Mouse (Mus musculus): Measurements from ENCODE around the gene Atg9b.
"Not testable (repeated sequence)": the region's sequence is repeated elsewhere in the genome, so short reads cannot be mapped to it uniquely, and the experiment has no call there.

Atg9b gene

DNA sequence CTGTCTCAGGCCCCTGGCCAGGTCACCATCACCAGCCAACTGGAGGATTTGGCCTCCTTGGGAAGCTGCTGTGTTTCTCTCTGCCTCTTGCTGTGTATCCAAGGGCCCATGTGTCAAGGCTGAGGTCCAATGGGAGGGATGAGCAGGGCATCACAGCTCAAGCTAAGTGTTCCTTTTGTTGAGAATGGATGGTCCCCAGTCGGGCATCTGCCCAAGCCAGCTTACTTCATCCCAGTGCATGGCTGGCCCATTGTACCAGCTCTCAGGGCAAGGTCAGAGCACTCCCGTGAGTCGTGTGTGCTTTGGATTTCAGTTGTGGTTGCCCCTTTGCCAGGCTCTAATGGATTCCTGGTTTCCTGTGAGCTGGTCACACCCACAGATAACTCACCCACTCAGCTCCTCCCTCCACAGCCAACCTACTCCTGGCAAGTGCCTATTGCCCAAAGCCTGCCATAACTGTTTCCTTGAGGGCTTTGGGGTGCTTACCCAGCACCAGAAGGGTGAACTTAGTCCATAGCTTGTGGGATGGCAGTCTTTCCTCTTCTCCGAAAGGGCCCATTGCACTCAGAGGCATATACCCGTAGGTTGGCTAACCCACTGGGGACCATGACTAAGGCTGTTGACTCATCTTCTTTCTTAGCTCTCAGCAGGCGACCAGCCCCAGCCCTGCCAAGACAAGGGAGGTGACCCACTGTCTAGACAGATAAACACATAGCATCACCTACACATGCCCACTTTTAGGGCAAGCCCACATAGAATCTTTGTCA is 12.8 kb upstream of the Atg9b start:
- DNase-seq = no peak

- DNase-seq = no peak
Measured at GRCm38 (mm10) chr5:24401969-24402368, 10.0 kb upstream of the Atg9b start.

- no peak for DNase-seq
Measured at GRCm38 (mm10) chr5:24400911-24401605, 9.1 kb upstream of the Atg9b start.

DNA sequence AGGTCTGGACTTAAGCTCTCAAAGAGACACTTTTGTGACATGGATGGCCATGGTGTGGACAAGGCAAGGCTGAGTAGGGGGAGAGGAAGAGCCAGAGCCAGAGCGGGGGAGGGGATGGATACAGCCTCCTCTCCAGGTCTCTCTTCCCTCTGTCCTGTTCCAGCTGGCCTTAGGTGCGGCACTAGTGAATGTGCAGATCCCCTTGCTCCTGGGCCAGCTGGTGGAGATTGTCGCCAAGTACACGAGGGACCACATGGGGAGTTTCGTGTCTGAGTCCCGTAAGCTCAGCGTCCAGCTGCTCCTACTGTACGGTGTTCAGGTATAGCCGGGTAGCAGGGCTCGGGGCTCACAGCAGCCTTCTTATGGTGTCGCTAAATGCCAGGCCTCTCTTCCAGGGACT is 8.4 kb upstream of the Atg9b start:
- DNase-seq = no peak

DNA sequence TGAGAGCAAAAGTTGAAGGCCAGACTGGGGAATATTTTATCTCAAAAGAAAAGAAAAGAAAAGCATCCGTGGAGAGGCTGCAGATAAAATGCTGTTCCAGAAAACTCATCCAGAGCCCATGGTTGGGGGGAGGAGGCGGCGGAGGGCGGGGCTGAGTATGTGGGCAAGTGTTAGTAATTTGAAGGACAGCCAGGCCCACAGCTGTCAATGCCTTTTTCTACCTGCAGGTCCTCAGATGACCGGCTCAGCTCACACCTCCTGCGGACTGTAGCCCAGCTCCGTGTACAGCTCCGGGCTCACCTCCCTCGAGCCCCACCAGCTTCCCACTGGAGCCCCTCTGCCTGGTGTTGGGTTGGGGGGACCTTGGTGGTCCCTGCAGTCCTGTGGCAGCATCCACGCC is 7.7 kb upstream of the Atg9b start:
- DNase-seq = no peak

- DNase-seq = not testable (repeated sequence)
Measured at GRCm38 (mm10) chr5:24396254-24396653, 4.3 kb upstream of the Atg9b start.

GRCm38 (mm10) chr5:24394165-24394894 is 2.4 kb upstream of the Atg9b start:
- DNase-seq = peak; percentile 94

GRCm38 (mm10) chr5:24393392-24393997 is 1.6 kb upstream of the Atg9b start, which contains the start of gene Abcb8:
Abcb8 (plus strand) TSS chr5:24393663.
- DNase-seq = peak; percentile 75

- DNase-seq = no peak
Measured at GRCm38 (mm10) chr5:24392724-24393123, 781 bp upstream of the Atg9b start.

- no peak for DNase-seq
Measured at GRCm38 (mm10) chr5:24389658-24390020, 2.3 kb downstream of the Atg9b start.

DNA sequence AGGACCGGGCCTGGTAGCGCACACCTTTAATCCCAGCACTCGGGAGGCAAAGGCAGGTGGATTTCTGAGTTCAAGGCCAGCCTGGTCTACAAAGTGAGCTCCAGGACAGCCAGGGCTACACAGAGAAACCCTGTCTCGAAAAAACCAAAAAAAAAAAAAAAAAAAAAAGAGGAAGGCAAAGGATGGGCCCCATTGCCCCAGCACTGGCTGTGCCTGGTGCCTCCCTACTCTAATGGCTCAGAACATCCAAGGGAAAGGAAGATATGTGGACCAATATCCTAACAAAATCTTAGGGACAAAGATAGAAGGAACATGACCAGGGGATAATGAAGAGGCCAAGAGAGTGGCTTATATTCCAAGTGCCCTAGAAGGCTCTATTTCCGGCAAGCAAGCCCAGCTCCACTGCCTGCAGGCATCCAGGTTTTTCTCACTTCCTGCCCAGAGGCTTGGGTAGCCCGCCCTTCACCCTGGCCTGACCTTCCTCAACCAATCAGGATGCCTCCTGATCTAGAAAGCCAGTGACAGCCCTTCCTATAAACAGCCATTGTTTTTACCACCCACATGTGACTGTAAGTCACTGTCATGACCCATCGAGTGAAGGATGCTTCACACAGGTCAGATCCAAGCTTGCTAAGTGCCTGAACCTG is 2.8 kb downstream of the Atg9b start:
- no peak for DNase-seq

GRCm38 (mm10) chr5:24388246-24388915 is 3.6 kb downstream of the Atg9b start:
- DNase-seq = no peak

- DNase-seq = no peak
Measured at GRCm38 (mm10) chr5:24387264-24388241, 4.4 kb downstream of the Atg9b start.

DNA sequence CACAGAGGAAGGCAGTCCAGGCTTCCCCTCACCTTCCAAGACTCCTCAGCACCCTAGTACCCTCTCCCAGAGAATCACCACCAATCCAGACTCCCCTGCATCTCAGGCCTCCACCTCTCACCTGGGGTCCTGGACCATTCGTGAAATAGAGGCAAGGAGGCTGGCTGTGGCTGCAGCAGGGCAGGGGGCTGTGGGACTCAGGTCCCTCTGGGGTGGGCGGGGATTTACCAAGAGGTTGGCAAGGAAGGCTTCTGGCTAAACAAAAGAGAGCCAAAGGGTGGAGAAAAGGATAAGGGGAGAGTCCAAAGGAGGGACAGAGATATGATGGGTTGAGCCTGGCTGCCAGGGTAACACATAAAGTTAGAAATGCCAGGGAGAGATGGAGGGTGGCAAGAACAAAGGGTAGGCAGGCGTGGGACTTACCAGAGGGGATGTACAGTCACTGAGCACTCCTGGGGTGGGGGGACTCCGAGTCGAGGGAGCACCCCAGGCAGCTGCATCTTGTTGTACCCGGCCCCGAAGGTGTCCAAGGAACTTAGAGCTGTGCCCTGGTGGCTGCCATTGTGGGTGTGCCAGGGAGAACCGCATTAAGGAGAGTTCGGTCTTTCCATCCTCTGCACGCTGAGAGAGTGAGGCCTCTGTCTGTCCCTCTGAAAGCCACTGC is 5.9 kb downstream of the Atg9b start:
- no peak for DNase-seq

- no peak for DNase-seq
Measured at GRCm38 (mm10) chr5:24385374-24385773, 6.6 kb downstream of the Atg9b start.

GRCm38 (mm10) chr5:24384407-24384806 is 7.5 kb downstream of the Atg9b start:
- DNase-seq = no peak

- DNase-seq = peak; percentile 96
Measured at GRCm38 (mm10) chr5:24383026-24383859, 8.7 kb downstream of the Atg9b start.

DNA sequence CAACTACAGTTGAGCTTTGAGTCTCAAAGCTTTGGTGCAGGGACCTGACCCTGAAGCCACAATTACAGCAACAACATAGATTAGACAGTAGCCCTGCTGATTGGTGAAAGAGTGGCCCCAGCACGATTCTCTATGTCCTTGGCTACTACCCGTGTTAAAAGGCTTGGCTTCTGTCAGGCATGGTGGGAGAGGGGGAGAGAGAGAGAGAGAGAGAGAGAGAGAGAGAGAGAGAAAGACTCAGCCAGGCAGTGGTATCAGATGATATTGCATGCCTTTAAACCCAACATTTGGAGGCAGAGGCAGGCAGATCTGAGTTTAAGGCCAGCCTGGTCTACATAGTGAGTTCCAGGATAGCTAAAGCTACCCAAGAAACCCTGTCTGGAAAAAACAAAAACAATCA is 10.0 kb downstream of the Atg9b start:
- no peak for DNase-seq

DNA sequence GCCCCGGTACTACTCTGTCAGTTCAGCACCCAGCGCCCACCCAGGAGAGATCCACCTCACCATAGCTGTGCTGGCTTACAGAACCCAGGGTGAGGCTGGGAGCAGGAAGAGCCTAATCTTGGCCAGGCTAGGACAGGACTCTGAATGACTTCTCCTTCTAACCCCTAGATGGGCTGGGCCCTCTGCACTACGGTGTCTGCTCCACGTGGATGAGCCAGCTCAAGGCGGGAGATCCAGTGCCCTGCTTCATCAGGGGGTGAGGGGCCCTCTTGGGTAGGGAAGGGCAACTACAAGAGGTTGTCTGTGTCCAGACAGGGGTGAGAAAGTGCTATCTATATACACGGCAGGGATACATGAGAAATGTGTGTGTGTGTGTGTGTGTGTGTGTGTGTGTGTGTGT is 10.5 kb downstream of the Atg9b start:
- no peak for DNase-seq

Data from cerebellum, adult 11 months (tissue).